Mouse (Mus musculus) ES-CJ7 (cell line): Measurements from ENCODE around the gene Capn5.
"Not testable (repeated sequence)": the region's sequence is repeated elsewhere in the genome, so short reads cannot be mapped to it uniquely, and the experiment has no call there.

Experiments
- DNase-seq: peaks from one replicate; pipeline ENCODE4 v3.0.0; 2011; ENCODE audit warnings: low read depth, low spot score

Capn5 gene

GRCm38 (mm10) chr7:98177929-98178559 is at the start of gene Capn5:
TSS of gene Capn5 (minus strand) at chr7:98178274.
- DNase-seq: peak; percentile 71

- no peak for DNase-seq
Observed at GRCm38 (mm10) chr7:98223796-98224195, 45.7 kb upstream of the Capn5 start.

GRCm38 (mm10) chr7:98216713-98217112 is 38.6 kb upstream of the Capn5 start:
- no peak for DNase-seq

- DNase-seq: no peak
Observed at GRCm38 (mm10) chr7:98202946-98203345, 24.9 kb upstream of the Capn5 start.

GRCm38 (mm10) chr7:98201493-98202028 is 23.5 kb upstream of the Capn5 start:
- DNase-seq: no peak

- no peak for DNase-seq
Observed at GRCm38 (mm10) chr7:98200396-98200795, 22.3 kb upstream of the Capn5 start.

- DNase-seq: no peak
Observed at GRCm38 (mm10) chr7:98199381-98199780, 21.3 kb upstream of the Capn5 start, which contains the start of gene B3gnt6. TSS of gene B3gnt6 (minus strand) at chr7:98199481.

- peak; percentile 41 for DNase-seq
Observed at GRCm38 (mm10) chr7:98195151-98195801, 17.2 kb upstream of the Capn5 start.

- peak; percentile 30 for DNase-seq
Observed at GRCm38 (mm10) chr7:98194026-98194792, 16.1 kb upstream of the Capn5 start.

GRCm38 (mm10) chr7:98193515-98194025 is 15.5 kb upstream of the Capn5 start:
- DNase-seq: peak; percentile 73

GRCm38 (mm10) chr7:98191571-98192250 is 13.6 kb upstream of the Capn5 start:
- DNase-seq: no peak

- no peak for DNase-seq
Observed at GRCm38 (mm10) chr7:98190578-98190977, 12.5 kb upstream of the Capn5 start.

GRCm38 (mm10) chr7:98189745-98190144 is 11.7 kb upstream of the Capn5 start:
- peak; percentile 36 for DNase-seq

- peak; percentile 67 for DNase-seq
Observed at GRCm38 (mm10) chr7:98188680-98189079, 10.6 kb upstream of the Capn5 start.

GRCm38 (mm10) chr7:98188238-98188637 is 10.2 kb upstream of the Capn5 start:
- no peak for DNase-seq

- not testable (repeated sequence) for DNase-seq
Observed at GRCm38 (mm10) chr7:98187332-98187731, 9.3 kb upstream of the Capn5 start.

GRCm38 (mm10) chr7:98186637-98187036 is 8.6 kb upstream of the Capn5 start:
- no peak for DNase-seq

GRCm38 (mm10) chr7:98185326-98185725 is 7.3 kb upstream of the Capn5 start:
- no peak for DNase-seq

- DNase-seq: no peak
Observed at GRCm38 (mm10) chr7:98178560-98179231, 622 bp upstream of the Capn5 start.

GRCm38 (mm10) chr7:98177566-98177928 is 527 bp downstream of the Capn5 start:
- no peak for DNase-seq

- no peak for DNase-seq
Observed at GRCm38 (mm10) chr7:98177071-98177485, 996 bp downstream of the Capn5 start.
